Mouse (Mus musculus) liver, embryonic 15.5 days (tissue): ENCODE measurements at regions not wholly inside any gene's neighbourhood (a gene's known extent, or its start where the extent isn't known, plus 50 kb on each side); places are given as distances from the start of the nearest gene placed in this dataset.

Experiments
- ATAC-seq: fragments of 200-750 bp; cut with Nextera tagmentation; 2 replicates; pipeline ENCODE4 v1.8.0; 2017; ENCODE audit warnings: moderate number of reproducible peaks, mild to moderate bottlenecking, moderate library complexity; ENCODE audit not compliant: insufficient read depth
- H3K27ac ChIP-seq: fragments of 300-500 bp; sonication (generic); replicated peaks from 2 replicates; pipeline ENCODE4 v1.5.1; 2015; ENCODE audit warnings: mild to moderate bottlenecking, inconsistent platforms
- H3K27me3 ChIP-seq: fragments of 300-500 bp; sonication (generic); 2 replicates; pipeline ENCODE4 v1.6.1; 2015; ENCODE audit warnings: mild to moderate bottlenecking, inconsistent platforms
- H3K36me3 ChIP-seq: fragments of 300-500 bp; sonication (generic); replicated peaks from 2 replicates; pipeline ENCODE4 v1.6.1; 2015; ENCODE audit warnings: moderate library complexity, mild to moderate bottlenecking, inconsistent platforms
- H3K4me1 ChIP-seq: fragments of 300-500 bp; sonication (generic); replicated peaks from 2 replicates; pipeline ENCODE4 v1.6.1; 2015; ENCODE audit warnings: inconsistent platforms
- H3K4me2 ChIP-seq: fragments of 300-500 bp; sonication (generic); 2 replicates; pipeline ENCODE4 v1.6.1; 2015; ENCODE audit warnings: moderate library complexity, mild to moderate bottlenecking, inconsistent platforms
- H3K4me3 ChIP-seq: fragments of 300-500 bp; sonication (generic); replicated peaks from 2 replicates; pipeline ENCODE4 v1.5.1; 2015; ENCODE audit warnings: mild to moderate bottlenecking, inconsistent platforms
- H3K9ac ChIP-seq: fragments of 300-500 bp; sonication (generic); 2 replicates; pipeline ENCODE4 v1.6.1; 2015; ENCODE audit warnings: moderate library complexity, mild to moderate bottlenecking, inconsistent platforms
- H3K9me3 ChIP-seq: fragments of 300-500 bp; sonication (generic); replicated peaks from 2 replicates; pipeline ENCODE4 v1.6.1; 2016; ENCODE audit warnings: inconsistent platforms
- WGBS: fragments of 180-500 bp; shearing (Covaris S2); methylation state at CpG from one replicate; pipeline ENCODE4 v1.1.7; 2015; ENCODE audit warnings: mixed read lengths; ENCODE audit not compliant: insufficient replicate concordance; 5-methylcytosine and 5-hydroxymethylcytosine counted together

DNA sequence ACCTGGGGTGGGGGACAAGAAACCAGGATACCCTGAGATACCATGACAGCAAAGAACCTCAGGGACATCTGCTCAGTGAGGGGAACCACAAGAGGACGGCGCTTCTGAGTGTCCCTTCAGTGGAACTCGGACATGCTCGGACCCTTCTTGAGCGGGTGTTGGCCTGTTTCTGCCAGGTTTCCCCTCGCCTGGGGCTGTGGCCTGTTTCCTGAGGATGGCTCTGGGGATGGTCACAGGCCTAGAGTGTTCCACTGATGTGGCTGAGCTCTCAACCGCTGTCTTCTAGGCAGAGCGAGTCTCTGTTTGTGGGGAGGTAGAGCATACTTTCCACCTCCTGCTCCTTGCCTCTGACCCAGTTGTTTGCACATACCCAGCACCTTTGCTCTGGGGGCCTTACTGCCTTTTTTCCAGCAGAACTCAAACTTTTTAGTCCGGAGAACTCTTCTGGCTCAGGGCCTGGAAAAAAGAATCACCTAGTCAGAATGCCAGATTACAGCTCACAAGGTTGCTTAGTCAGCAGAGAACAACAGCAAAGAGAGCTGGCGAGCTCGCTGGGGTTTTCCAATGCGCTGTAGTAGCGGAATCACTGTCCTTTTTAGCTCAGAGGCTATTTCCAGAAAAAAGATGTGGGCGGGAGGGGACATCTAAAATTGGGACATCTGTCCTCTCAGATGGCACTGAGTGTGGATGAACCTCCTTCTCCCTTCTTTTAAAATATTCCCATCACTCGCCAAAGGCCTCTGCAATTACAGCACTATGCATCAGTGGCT lies 65.3 kb downstream of the Med10 start:
- Histone ChIP-seq H3K9ac (no peak overlapping the region), H3K4me3 (no peak overlapping the region), H3K4me1 (no peaks in the 10 kb centered on the region), H3K27ac (no peak overlapping the region), H3K36me3 (no peaks in the 10 kb centered on the region), H3K9me3 (no peaks in the 10 kb centered on the region), H3K4me2 (no peak overlapping the region), H3K27me3 (no peaks in the 10 kb centered on the region)
- ATAC-seq, result no peak
- 61% methylated on average over 15 of the region's 15 CpGs for WGBS

DNA sequence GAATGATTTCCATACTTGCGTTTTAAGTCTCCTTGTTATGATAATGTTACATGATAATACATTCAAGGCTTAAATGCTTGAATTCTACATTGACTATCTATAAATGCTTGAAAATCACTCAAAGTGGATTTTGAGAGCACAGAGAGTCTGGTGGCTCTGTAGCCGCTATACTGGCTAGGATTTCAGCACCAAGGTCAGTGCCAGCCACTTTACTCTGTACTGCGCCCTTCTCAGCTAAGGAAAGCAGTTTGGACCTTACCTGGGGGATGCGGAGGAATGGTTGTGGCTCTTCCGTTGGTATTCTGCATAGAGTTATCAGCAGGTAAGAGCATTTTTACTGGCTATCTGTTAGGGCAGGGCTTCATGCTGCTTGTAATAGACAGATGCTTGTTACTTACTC lies 94.3 kb downstream of the Med10 start:
- H3K4me3 ChIP-seq, result no peak overlapping the region
- H3K27me3 ChIP-seq, result no peaks in the 10 kb centered on the region
- 19% methylated on average over 5 of the region's 5 CpGs for WGBS
- ATAC-seq, result no peak
- H3K36me3 ChIP-seq, result no peaks in the 10 kb centered on the region
- no peaks in the 10 kb centered on the region for H3K4me1 ChIP-seq
- H3K9ac ChIP-seq, result no peak overlapping the region
- no peak overlapping the region for H3K4me2 ChIP-seq
- H3K9me3 ChIP-seq, result no peaks in the 10 kb centered on the region
- no peak overlapping the region for H3K27ac ChIP-seq

DNA sequence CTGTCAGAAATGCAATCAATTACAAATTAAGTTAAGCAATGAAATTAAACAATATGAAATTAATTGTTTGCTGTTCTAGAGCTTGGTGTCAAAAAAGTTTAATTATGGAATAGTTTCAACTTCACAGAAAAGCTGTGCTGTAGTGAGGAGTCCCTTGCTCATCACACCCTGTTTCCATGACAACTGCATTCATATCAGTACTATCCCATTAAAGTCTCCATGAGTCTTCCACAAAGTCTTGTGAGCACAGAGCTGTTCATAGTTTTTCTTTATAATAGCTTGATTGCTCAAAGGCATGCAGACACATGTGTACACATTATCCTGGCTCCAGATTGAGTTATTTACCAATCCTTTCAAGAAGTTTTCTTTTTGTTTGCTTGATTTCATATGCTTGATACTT lies 98.9 kb downstream of the Med10 start:
- Histone ChIP-seq H3K9ac (no peak overlapping the region), H3K27me3 (no peaks in the 10 kb centered on the region), H3K36me3 (no peaks in the 10 kb centered on the region), H3K4me1 (no peaks in the 10 kb centered on the region), H3K4me3 (no peak overlapping the region), H3K27ac (no peak overlapping the region), H3K9me3 (no peaks in the 10 kb centered on the region), H3K4me2 (no peak overlapping the region)
- ATAC-seq, result no peak

DNA sequence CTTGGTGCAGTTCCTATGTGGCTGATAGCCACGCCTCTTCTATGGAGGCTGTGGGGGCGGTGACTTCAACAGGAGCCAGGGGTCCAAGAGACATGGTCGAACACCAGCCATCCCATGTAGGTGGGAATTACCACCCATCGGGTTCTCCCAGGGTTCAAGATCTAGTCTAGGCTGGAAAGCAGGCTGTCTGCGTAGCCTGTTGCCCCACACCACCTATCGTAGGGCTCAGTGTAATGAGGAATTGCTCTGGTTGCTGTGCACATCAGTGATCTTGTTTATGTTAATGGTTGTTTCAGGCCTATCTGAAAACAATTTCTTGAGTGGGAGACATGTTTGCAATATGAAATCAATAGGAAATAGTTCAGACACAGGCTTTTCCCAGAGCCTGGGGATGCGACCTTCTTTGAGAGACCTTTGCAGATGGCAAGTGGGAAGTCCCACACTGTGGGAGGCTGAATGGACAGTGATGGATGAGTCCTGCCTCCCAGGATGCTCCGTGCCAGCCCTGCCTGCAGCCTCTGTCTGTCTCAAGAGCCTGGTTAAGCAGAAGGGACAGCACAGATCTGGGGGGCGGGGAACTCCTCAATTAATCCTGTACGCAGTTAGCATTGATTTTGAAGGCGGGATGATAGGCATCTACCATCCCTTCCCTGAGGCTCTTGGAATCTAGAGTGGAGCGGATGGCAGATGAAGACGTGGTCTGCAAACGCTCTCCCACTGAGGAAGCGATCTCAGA lies 104.8 kb downstream of the Med10 start:
- no peaks in the 10 kb centered on the region for H3K9me3 ChIP-seq
- 57% methylated on average over 15 of the region's 15 CpGs for WGBS
- no peaks in the 10 kb centered on the region for H3K36me3 ChIP-seq
- H3K27me3 ChIP-seq, result no peaks in the 10 kb centered on the region
- H3K4me2 ChIP-seq, result no peak overlapping the region
- H3K4me3 ChIP-seq, result no peak overlapping the region
- no peak overlapping the region for H3K27ac ChIP-seq
- H3K9ac ChIP-seq, result no peak overlapping the region
- ATAC-seq, result no peak
- H3K4me1 ChIP-seq, result no peaks in the 10 kb centered on the region

DNA sequence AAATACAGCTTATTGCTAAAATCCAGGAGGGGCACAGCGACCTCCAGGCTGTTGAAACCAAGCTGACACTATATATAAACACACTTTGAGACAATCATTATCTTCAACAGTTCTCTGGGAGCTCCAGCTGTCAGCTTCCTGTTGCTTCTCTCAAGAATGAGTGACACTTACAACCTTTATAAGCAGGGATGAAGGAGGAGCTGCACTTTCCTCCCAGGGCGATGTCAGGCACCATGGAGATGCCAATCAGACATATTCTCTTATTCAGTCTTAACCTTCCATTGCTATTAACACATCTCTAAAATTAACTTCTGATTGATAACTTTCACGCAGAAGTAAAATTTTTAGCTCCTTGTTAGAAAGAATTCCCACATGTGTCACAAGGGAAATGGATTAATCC lies 113.6 kb downstream of the Med10 start:
- Histone ChIP-seq H3K27me3 (no peaks in the 10 kb centered on the region), H3K4me2 (no peak overlapping the region), H3K36me3 (no peaks in the 10 kb centered on the region), H3K9me3 (no peaks in the 10 kb centered on the region), H3K4me1 (no peaks in the 10 kb centered on the region), H3K27ac (no peak overlapping the region), H3K9ac (no peak overlapping the region), H3K4me3 (no peak overlapping the region)
- 51% methylated on average over 3 of the region's 3 CpGs for WGBS
- ATAC-seq, result no peak

DNA sequence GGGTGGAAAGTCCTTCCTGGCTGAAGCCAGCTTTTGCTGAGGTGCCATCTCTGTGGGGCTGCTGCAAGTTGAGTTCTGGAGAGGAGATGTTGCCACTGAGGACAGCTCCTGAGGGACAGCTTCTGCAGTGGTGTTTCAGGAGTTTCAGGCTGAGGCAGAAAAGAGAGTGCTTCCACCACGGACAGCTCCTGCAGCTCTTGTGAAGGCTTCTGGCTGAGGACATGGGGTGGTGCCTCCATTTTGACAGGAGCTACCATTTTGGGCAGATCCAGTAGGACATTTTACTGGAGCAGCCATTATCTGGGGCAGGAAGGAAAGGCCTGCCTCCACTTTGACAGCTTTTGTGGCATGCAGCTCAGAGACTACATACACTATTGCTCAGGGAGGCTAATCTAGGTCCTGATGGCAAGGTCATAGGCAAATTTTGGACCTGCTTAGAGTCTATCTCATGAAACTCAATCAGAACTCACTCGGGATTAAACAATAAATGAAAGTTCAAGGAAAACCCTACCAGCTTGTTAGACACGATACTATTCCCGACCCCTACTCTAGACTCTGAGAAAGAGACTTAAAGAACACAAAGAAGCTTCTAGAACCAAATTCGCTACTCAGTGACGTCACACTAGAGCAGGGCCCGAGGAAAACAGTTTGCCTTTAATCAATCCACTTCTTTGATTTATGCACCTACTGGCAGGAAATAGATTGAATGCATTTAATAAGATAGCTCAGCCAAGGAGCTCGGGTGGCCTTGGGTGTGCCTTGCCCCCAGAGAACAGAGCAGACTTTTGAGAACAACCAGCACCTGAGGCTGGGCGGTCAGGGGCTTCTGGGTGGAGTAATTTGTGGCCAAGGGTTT lies 130.7 kb downstream of the Med10 start:
- H3K9me3 ChIP-seq, result 0 out of 2 replicates have a peak, but pooled peaks cover 3% of the 10 kb centered on the region
- no peak overlapping the region for H3K9ac ChIP-seq
- no peak overlapping the region for H3K4me3 ChIP-seq
- H3K27me3 ChIP-seq, result no peaks in the 10 kb centered on the region
- no peaks in the 10 kb centered on the region for H3K36me3 ChIP-seq
- H3K4me2 ChIP-seq, result no peak overlapping the region
- WGBS, result 55% methylated on average over 9 of the region's 9 CpGs
- ATAC-seq, result no peak
- H3K4me1 ChIP-seq, result no peaks in the 10 kb centered on the region
- no peak overlapping the region for H3K27ac ChIP-seq

GRCm38 (mm10) chr13:69933551-69933845 lies 131.3 kb downstream of the Med10 start:
- Histone ChIP-seq H3K4me2 (no peak overlapping the region), H3K4me3 (no peak overlapping the region), H3K27ac (no peak overlapping the region), H3K36me3 (no peaks in the 10 kb centered on the region), H3K9me3 (0 out of 2 replicates have a peak, but pooled peaks cover 3% of the 10 kb centered on the region), H3K27me3 (no peaks in the 10 kb centered on the region), H3K9ac (no peak overlapping the region), H3K4me1 (no peaks in the 10 kb centered on the region)
- WGBS, result 60% methylated on average over 6 of the region's 6 CpGs
- no peak for ATAC-seq

- H3K36me3 ChIP-seq, result no peaks in the 10 kb centered on the region
- no peaks in the 10 kb centered on the region for H3K9me3 ChIP-seq
- 75% methylated on average over 4 of the region's 4 CpGs for WGBS
- H3K4me3 ChIP-seq, result no peak overlapping the region
- H3K4me2 ChIP-seq, result no peak overlapping the region
- H3K4me1 ChIP-seq, result no peaks in the 10 kb centered on the region
- H3K9ac ChIP-seq, result no peak overlapping the region
- H3K27ac ChIP-seq, result no peak overlapping the region
- H3K27me3 ChIP-seq, result no peaks in the 10 kb centered on the region
- no peak for ATAC-seq
Observed at GRCm38 (mm10) chr13:69939791-69940190, 137.6 kb downstream of the Med10 start.

- Histone ChIP-seq H3K4me1 (no peaks in the 10 kb centered on the region), H3K36me3 (no peaks in the 10 kb centered on the region), H3K4me2 (no peak overlapping the region), H3K9ac (no peak overlapping the region), H3K27me3 (no peaks in the 10 kb centered on the region), H3K4me3 (no peak overlapping the region), H3K9me3 (no peaks in the 10 kb centered on the region), H3K27ac (no peak overlapping the region)
- 22% methylated on average over 1 of the region's 1 CpGs for WGBS
- ATAC-seq, result no peak
Observed at GRCm38 (mm10) chr13:69944651-69945050, 142.5 kb downstream of the Med10 start.

- Histone ChIP-seq H3K9me3 (no peaks in the 10 kb centered on the region), H3K4me2 (no peak overlapping the region), H3K27ac (no peak overlapping the region), H3K27me3 (no peaks in the 10 kb centered on the region), H3K9ac (no peak overlapping the region), H3K4me1 (no peaks in the 10 kb centered on the region), H3K36me3 (no peaks in the 10 kb centered on the region), H3K4me3 (no peak overlapping the region)
- no peak for ATAC-seq
- WGBS, result 52% methylated on average over 7 of the region's 7 CpGs
Observed at GRCm38 (mm10) chr13:69946615-69947014, 144.4 kb downstream of the Med10 start.

DNA sequence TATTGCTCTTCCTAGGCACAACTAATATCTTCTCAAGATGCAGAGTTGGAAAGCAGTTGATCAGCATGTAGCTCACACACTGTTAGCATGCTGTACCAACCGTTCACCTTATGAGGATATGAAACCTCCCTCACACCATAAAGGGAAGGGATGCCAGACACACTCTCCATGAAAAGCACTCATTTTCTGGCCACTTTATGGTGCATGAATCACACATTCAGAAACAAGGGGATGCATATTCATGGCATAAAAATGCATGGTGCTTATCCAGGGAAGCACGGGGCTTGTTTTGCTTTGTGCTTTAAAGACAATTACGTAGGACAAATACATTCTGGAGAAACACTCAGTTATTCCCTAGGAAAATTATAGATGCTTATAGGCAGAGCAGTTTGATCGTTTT lies 149.9 kb downstream of the Med10 start:
- WGBS, result 64% methylated on average over 4 of the region's 4 CpGs
- Histone ChIP-seq H3K9ac (no peak overlapping the region), H3K4me1 (no peaks in the 10 kb centered on the region), H3K4me2 (no peak overlapping the region), H3K36me3 (no peaks in the 10 kb centered on the region), H3K4me3 (no peak overlapping the region), H3K27me3 (no peaks in the 10 kb centered on the region), H3K9me3 (no peaks in the 10 kb centered on the region), H3K27ac (no peak overlapping the region)
- no peak for ATAC-seq
